Mouse (Mus musculus) MEL (cell line): Measurements from ENCODE around the gene Dbnl. TPM values are rescaled to one million over a fixed set of nuclear protein-coding genes. Genes with fewer than 3 reads are reported as not detected.

ENCODE experiments used
- DNase-seq: peaks from one replicate; pipeline ENCODE4 v3.0.0; 2011; ENCODE audit warnings: low read depth, low spot score
- H3K27ac ChIP-seq: 2 replicates; pipeline ENCODE4 v1.5.1; 2012; ENCODE audit warnings: low read depth, mild to moderate bottlenecking, control low read depth, low read length, moderate library complexity; ENCODE audit not compliant: control insufficient read depth
- H3K27me3 ChIP-seq, 2 experiments: fragments of 150-350 bp in 1 of 2; sonication (generic) in 1 of 2; 2 replicates each; pipeline ENCODE4 v1.6.1; 2012; ENCODE audit warnings: low read length in 2 of 2, mild to moderate bottlenecking in 2 of 2, improper control_type of control experiment in 1 of 2, moderate library complexity in 1 of 2; ENCODE audit not compliant: insufficient read depth in 2 of 2, control insufficient read depth in 1 of 2
- H3K36me3 ChIP-seq, 2 experiments: 2 replicates each; pipeline ENCODE4 v1.6.1; 2012 to 2014; ENCODE audit warnings: low read length in 2 of 2, improper control_type of control experiment in 1 of 2, inconsistent platforms in 1 of 2, mild to moderate bottlenecking in 1 of 2; ENCODE audit not compliant: insufficient read depth in 2 of 2, control insufficient read depth in 1 of 2
- H3K4me1 ChIP-seq, 2 experiments: fragments of 150-350 bp in 1 of 2; sonication (generic) in 1 of 2; 2 replicates each; pipeline ENCODE4 v1.6.1; 2012; ENCODE audit warnings: low read length in 2 of 2, improper control_type of control experiment in 1 of 2, mild to moderate bottlenecking in 1 of 2; ENCODE audit not compliant: insufficient read depth in 2 of 2, control insufficient read depth in 1 of 2
- H3K4me3 ChIP-seq, 2 experiments: fragments of 150-350 bp in 1 of 2; sonication (generic) in 1 of 2; 2 replicates each; pipeline ENCODE4 v1.5.1; 2012; ENCODE audit warnings: low read depth in 2 of 2, low read length in 2 of 2, mild to moderate bottlenecking in 2 of 2, moderate library complexity in 2 of 2, control low read depth in 1 of 2, improper control_type of control experiment in 1 of 2; ENCODE audit not compliant: control insufficient read depth in 1 of 2, insufficient read depth in 1 of 2
- H3K79me2 ChIP-seq: 2 replicates; pipeline ENCODE4 v1.6.1; 2012; ENCODE audit warnings: mild to moderate bottlenecking, low read length, moderate library complexity; ENCODE audit not compliant: control insufficient read depth, poor library complexity, insufficient read depth
- H3K9ac ChIP-seq: 2 replicates; pipeline ENCODE4 v1.6.1; 2012; ENCODE audit warnings: low read depth, mild to moderate bottlenecking, control low read depth, low read length, moderate library complexity; ENCODE audit not compliant: control insufficient read depth, poor library complexity, severe bottlenecking
- H3K9me3 ChIP-seq: fragments of 150-350 bp; sonication (generic); replicated peaks from 2 replicates; pipeline ENCODE4 v1.6.1; 2012; ENCODE audit warnings: mild to moderate bottlenecking, low read length, improper control_type of control experiment, moderate library complexity; ENCODE audit not compliant: insufficient read depth
- CTCF ChIP-seq, 3 experiments: IDR thresholded peaks in 2 of 3; conservative IDR thresholded peaks in 1 of 3; 2 replicates each; pipeline ENCODE4 v1.5.1; 2011 to 2012; ENCODE audit warnings: low read length in 3 of 3, low read depth in 2 of 3, mild to moderate bottlenecking in 2 of 3, improper control_type of control experiment in 1 of 3, inconsistent platforms in 1 of 3, mixed read lengths in 1 of 3, moderate library complexity in 1 of 3; ENCODE audit not compliant: control insufficient read depth in 1 of 3, insufficient read depth in 1 of 3, poor library complexity in 1 of 3, severe bottlenecking in 1 of 3
- E2F4 ChIP-seq: IDR thresholded peaks from 2 replicates; pipeline ENCODE4 v1.6.1; 2011; ENCODE audit warnings: low read depth, low read length, improper control_type of control experiment, borderline replicate concordance
- ELF1 ChIP-seq: IDR thresholded peaks from 2 replicates; pipeline ENCODE4 v1.6.1; 2014; ENCODE audit warnings: low read depth, mild to moderate bottlenecking, inconsistent platforms, low read length, improper control_type of control experiment, moderate library complexity
- GABPA ChIP-seq: IDR thresholded peaks from 2 replicates; pipeline ENCODE4 v1.6.1; 2012; ENCODE audit warnings: low read depth, mild to moderate bottlenecking, inconsistent platforms, low read length, improper control_type of control experiment, moderate library complexity
- GATA1 ChIP-seq: IDR thresholded peaks from 2 replicates; pipeline ENCODE4 v1.6.1; 2011; ENCODE audit warnings: low read depth, low read length, improper control_type of control experiment
- HCFC1 ChIP-seq: IDR thresholded peaks from 2 replicates; pipeline ENCODE4 v1.6.1; 2012; ENCODE audit warnings: low read depth, mild to moderate bottlenecking, inconsistent platforms, low read length, improper control_type of control experiment, moderate library complexity
- JUND ChIP-seq: IDR thresholded peaks from 2 replicates; pipeline ENCODE4 v1.6.1; 2011; ENCODE audit warnings: low read depth, mild to moderate bottlenecking, improper control_type of control experiment, low read length
- MAX ChIP-seq: IDR thresholded peaks from 2 replicates; pipeline ENCODE4 v1.6.1; 2011; ENCODE audit warnings: low read length, improper control_type of control experiment
- MAZ ChIP-seq: IDR thresholded peaks from 2 replicates; pipeline ENCODE4 v1.6.1; 2012; ENCODE audit warnings: low read depth, mild to moderate bottlenecking, inconsistent platforms, low read length, improper control_type of control experiment
- MEF2A ChIP-seq: IDR thresholded peaks from 2 replicates; pipeline ENCODE4 v1.6.1; 2014; ENCODE audit warnings: low read depth, mild to moderate bottlenecking, inconsistent platforms, low read length, improper control_type of control experiment; ENCODE audit not compliant: poor library complexity, insufficient replicate concordance, severe bottlenecking; ENCODE audit errors: extremely low read depth
- MXI1 ChIP-seq: IDR thresholded peaks from 2 replicates; pipeline ENCODE4 v1.6.1; 2011; ENCODE audit warnings: mild to moderate bottlenecking, low read depth, low read length, improper control_type of control experiment
- MYC ChIP-seq: IDR thresholded peaks from 2 replicates; pipeline ENCODE4 v1.6.1; 2011; ENCODE audit warnings: low read depth, mild to moderate bottlenecking, low read length, improper control_type of control experiment, moderate library complexity
- NELFE ChIP-seq: IDR thresholded peaks from 2 replicates; pipeline ENCODE4 v1.6.1; 2011; ENCODE audit warnings: low read depth, low read length, improper control_type of control experiment
- NRF1 ChIP-seq: IDR thresholded peaks from 2 replicates; pipeline ENCODE4 v1.6.1; 2014; ENCODE audit warnings: low read depth, mild to moderate bottlenecking, inconsistent platforms, low read length, improper control_type of control experiment, moderate library complexity; ENCODE audit not compliant: poor library complexity, insufficient read depth, severe bottlenecking
- POLR2A ChIP-seq, 2 experiments: IDR thresholded peaks; 2 replicates each; pipeline ENCODE4 v1.6.1; 2011 to 2012; ENCODE audit warnings: low read length in 2 of 2, mild to moderate bottlenecking in 2 of 2, control low read depth in 1 of 2, improper control_type of control experiment in 1 of 2, low read depth in 1 of 2, moderate library complexity in 1 of 2; ENCODE audit not compliant: control insufficient read depth in 1 of 2, insufficient read depth in 1 of 2, poor library complexity in 1 of 2
- POLR2AphosphoS2 ChIP-seq: IDR thresholded peaks from 2 replicates; pipeline ENCODE4 v1.6.1; 2011; ENCODE audit warnings: low read length, improper control_type of control experiment
- POLR2AphosphoS5 ChIP-seq: IDR thresholded peaks from 2 replicates; pipeline ENCODE4 v1.6.1; 2012; ENCODE audit warnings: low read depth, borderline replicate concordance, mild to moderate bottlenecking, inconsistent platforms, low read length, moderate library complexity, mixed read lengths
- TCF12 ChIP-seq: IDR thresholded peaks from 2 replicates; pipeline ENCODE4 v1.6.1; 2014; ENCODE audit warnings: low read depth, mild to moderate bottlenecking, inconsistent platforms, low read length, improper control_type of control experiment, moderate library complexity
- UBTF ChIP-seq: IDR thresholded peaks from 2 replicates; pipeline ENCODE4 v1.6.1; 2012; ENCODE audit warnings: low read depth, mild to moderate bottlenecking, inconsistent platforms, low read length, improper control_type of control experiment, moderate library complexity, borderline replicate concordance; ENCODE audit not compliant: insufficient read depth
- USF1 ChIP-seq: IDR thresholded peaks from 2 replicates; pipeline ENCODE4 v1.6.1; 2014; ENCODE audit warnings: low read depth, mild to moderate bottlenecking, inconsistent platforms, low read length, improper control_type of control experiment, moderate library complexity
- ZKSCAN1 ChIP-seq: IDR thresholded peaks from 2 replicates; pipeline ENCODE4 v1.6.1; 2012; ENCODE audit warnings: low read depth, mild to moderate bottlenecking, inconsistent platforms, low read length, improper control_type of control experiment, moderate library complexity
- polyA plus RNA-seq, 2 experiments: library from polyadenylated mRNA; stranded (reverse) in 1 of 2; unstranded in 1 of 2; fragments of >175 nt in 1 of 2; fragments of >200 nt in 1 of 2; gene quantifications; 2 replicates each; pipeline versions ENCODE4 v1.2.1 to v1.2.4; 2012; ENCODE audit warnings: low replicate concordance in 2 of 2, low read depth in 1 of 2; ENCODE audit not compliant: insufficient read length in 2 of 2, insufficient read depth in 1 of 2, missing spikeins in 1 of 2
- total RNA-seq: library from RNA; depleted of rRNA; stranded (reverse); fragments of 300-350 nt; gene quantifications from 2 replicates; pipeline ENCODE4 v1.2.3, GENCODE M21; 2012

Dbnl gene
- total and polyA plus RNA-seq, 3 experiments = 73.5 to 149 TPM; not detected in 1

- Histone ChIP-seq H3K9me3 (no peaks in the 10 kb centered on the region), H3K79me2 (no peaks in the 10 kb centered on the region), H3K9ac (no peak overlapping the region), H3K4me1 (peaks cover 20 to 35% of the 10 kb centered on the region in 2 experiments), H3K4me3 (no peak overlapping the region), H3K27ac (no peak overlapping the region), H3K36me3 (peaks cover 2 to 22% of the 10 kb centered on the region in 2 experiments; a peak in 3 of 4 replicates), H3K27me3 (no peaks in the 10 kb centered on the region)
- DNase-seq = peak; percentile 68
- TF ChIP-seq POLR2AphosphoS2 (0 out of 2 replicates have a peak, but pooled peaks have one; percentile 34), HCFC1 (no peak), CTCF (IDR thresholded peaks at IDR 0.05 in 2 of 3, conservative IDR thresholded peaks at IDR 0.05 in 1 of 3; ENCODE audit: control insufficient read depth in 1 of 3, insufficient read depth in 1 of 3, low read depth in 2 of 3, low read length in 3 of 3, poor library complexity in 1 of 3, severe bottlenecking in 1 of 3) (no peak)
Measured at GRCm38 (mm10) chr11:5802457-5803217, 14.3 kb downstream of the Dbnl start.

- no peaks in the 10 kb centered on the region for H3K27me3 ChIP-seq
- peaks cover 0 to 22% of the 10 kb centered on the region in 2 experiments; a peak in 3 of 4 replicates for H3K36me3 ChIP-seq
- no peak within 1 kb of the TSS for H3K9ac ChIP-seq
- no peak within 1 kb of the TSS for H3K4me3 ChIP-seq
- TF ChIP-seq MAZ (no peak), MEF2A (no peak), JUND (no peak), NELFE (no peak), POLR2A (IDR thresholded peaks at IDR 0.05; ENCODE audit: control insufficient read depth in 1 of 2, insufficient read depth in 1 of 2, low read depth in 1 of 2, low read length in 2 of 2, poor library complexity in 1 of 2) (no peak), GATA1 (no peak), E2F4 (no peak), ZKSCAN1 (no peak), POLR2AphosphoS5 (no peak), HCFC1 (no peak), GABPA (no peak), UBTF (no peak), POLR2AphosphoS2 (no peak), MAX (no peak), NRF1 (no peak), MYC (no peak), TCF12 (no peak), MXI1 (no peak), USF1 (no peak), ELF1 (no peak)
- H3K9me3 ChIP-seq = no peaks in the 10 kb centered on the region
- H3K4me1 ChIP-seq = peaks cover 20 to 35% of the 10 kb centered on the region in 2 experiments
- H3K27ac ChIP-seq = no peak within 1 kb of the TSS
- no peaks in the 10 kb centered on the region for H3K79me2 ChIP-seq
- DNase-seq = peak; percentile 28
Measured at GRCm38 (mm10) chr11:5803551-5803981, 15.3 kb downstream of the Dbnl start, which contains the start of gene Pgam2. Gene Pgam2 (minus strand): TSS chr11:5803733.
